11 mouse cellular contexts compared by ENCODE assay signal in the genomic region with DNA sequence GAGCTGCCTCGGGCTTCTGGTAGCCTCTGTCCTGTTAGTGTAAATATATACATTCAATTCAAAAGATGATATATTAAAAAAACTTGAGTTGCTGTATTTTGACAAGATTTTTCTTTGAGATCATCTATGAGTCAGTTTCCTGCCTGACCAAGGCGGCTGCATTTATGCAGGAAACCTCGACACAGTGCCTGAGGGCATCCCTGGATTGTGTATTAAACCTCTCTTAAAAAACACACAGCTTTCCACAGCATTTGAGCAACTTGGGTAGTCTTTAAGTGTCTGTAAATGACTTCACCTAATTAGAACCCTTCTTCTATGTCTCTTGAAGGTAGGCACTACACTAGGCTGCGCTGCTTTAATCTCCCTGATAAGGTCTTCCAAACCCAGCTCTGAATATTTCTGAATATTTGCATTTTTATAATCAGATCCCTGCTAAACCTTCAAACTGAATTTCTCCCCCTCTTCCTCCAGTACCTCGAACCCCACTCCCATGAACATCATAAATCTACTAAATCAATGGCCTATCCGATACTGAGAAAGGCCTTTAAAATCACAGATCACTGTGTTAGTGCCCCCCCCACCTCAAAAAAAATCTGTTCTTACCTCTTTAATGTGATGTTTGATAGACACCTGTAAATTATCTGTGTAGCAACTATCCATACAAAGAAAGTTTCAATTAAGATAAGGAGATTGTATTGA. TPM values are rescaled to one million over a fixed set of nuclear protein-coding genes. Genes with fewer than 3 reads are reported as not detected.
A peak's percentile ranks its signal among the peaks of the same experiment; 100 is the strongest.
DNase-seq lines count a peak whose midpoint lies in the region; ATAC-seq lines count a peak whose summit lies in the region.
"Had no signal": no experiment of that assay in that cellular context is flagged by ENCODE, and none has a peak within 500 bp of the region (broad histone marks: within the 10 kb centered on the region; RNA-seq: fewer than 3 reads in every experiment).

No protein-coding gene starts in this region.

- H3K9me3 ChIP-seq in forebrain, embryonic 16.5 days (ENCODE audit: control insufficient read depth, low read length), result no peaks in the 10 kb centered on the region
- no peaks in the 10 kb centered on the region for H3K9me3 ChIP-seq in forebrain, embryonic 11.5 days (ENCODE audit: control insufficient read depth, low read length)
- no peaks in the 10 kb centered on the region for H3K9me3 ChIP-seq in midbrain, embryonic 11.5 days (ENCODE audit: control insufficient read depth, low read length)
- H3K9me3 ChIP-seq in midbrain, embryonic 10.5 days (replicated peaks), result no peaks in the 10 kb centered on the region
- H3K9me3 ChIP-seq in hindbrain, embryonic 13.5 days, result no peaks in the 10 kb centered on the region
- no peaks in the 10 kb centered on the region for H3K9me3 ChIP-seq in neural tube, embryonic 15.5 days (replicated peaks)

- H3K4me2 ChIP-seq in forebrain, embryonic 16.5 days (ENCODE audit: low read length), result no peak overlapping the region
- no peak overlapping the region for H3K4me2 ChIP-seq in forebrain, embryonic 11.5 days (ENCODE audit: low read depth, low read length, severe bottlenecking)
- H3K4me2 ChIP-seq in midbrain, embryonic 11.5 days, result no peak overlapping the region
- H3K4me2 ChIP-seq in hindbrain, embryonic 13.5 days, result peak overlapping the region; percentile 82
- peak overlapping the region; percentile 92; the same call in 1 of the 2 replicates for H3K4me2 ChIP-seq in neural tube, embryonic 15.5 days

- no peak overlapping the region for H3K4me3 ChIP-seq in forebrain, embryonic 16.5 days (replicated peaks; ENCODE audit: low read length)
- no peak overlapping the region for H3K4me3 ChIP-seq in forebrain, embryonic 11.5 days (ENCODE audit: low read depth, low read length)
- no peak overlapping the region for H3K4me3 ChIP-seq in midbrain, embryonic 11.5 days (ENCODE audit: low read depth, low read length)
- H3K4me3 ChIP-seq in midbrain, embryonic 10.5 days, result no peak overlapping the region
- H3K4me3 ChIP-seq in hindbrain, embryonic 13.5 days, result no peak overlapping the region
- H3K4me3 ChIP-seq in neural tube, embryonic 15.5 days (replicated peaks), result no peak overlapping the region

- ATAC-seq in forebrain, embryonic 16.5 days, result no peak
- ATAC-seq in forebrain, embryonic 11.5 days (replicated peaks; ENCODE audit: low FRiP score), result no peak
- no peak for ATAC-seq in midbrain, embryonic 11.5 days (ENCODE audit: low FRiP score)
- ATAC-seq in hindbrain, embryonic 13.5 days (ENCODE audit: low FRiP score), result no peak
- no peak for ATAC-seq in neural tube, embryonic 15.5 days (ENCODE audit: low FRiP score)
- ATAC-seq: inflammation-experienced regulatory T-cells, adult 6 months had no signal

- H3K36me3 ChIP-seq in forebrain, embryonic 16.5 days (ENCODE audit: control insufficient read depth, insufficient read depth), result no peaks in the 10 kb centered on the region
- H3K36me3 ChIP-seq in forebrain, embryonic 11.5 days (ENCODE audit: control insufficient read depth, insufficient read depth, low read length), result no peaks in the 10 kb centered on the region
- no peaks in the 10 kb centered on the region for H3K36me3 ChIP-seq in midbrain, embryonic 11.5 days (ENCODE audit: control insufficient read depth, insufficient read depth, low read length)
- H3K36me3 ChIP-seq in midbrain, embryonic 10.5 days, result no peaks in the 10 kb centered on the region
- H3K36me3 ChIP-seq in hindbrain, embryonic 13.5 days, result no peaks in the 10 kb centered on the region
- no peaks in the 10 kb centered on the region for H3K36me3 ChIP-seq in neural tube, embryonic 15.5 days

- peaks cover 16% of the 10 kb centered on the region for H3K4me1 ChIP-seq in forebrain, embryonic 16.5 days (replicated peaks; ENCODE audit: control insufficient read depth, insufficient read depth, low read length)
- H3K4me1 ChIP-seq in forebrain, embryonic 11.5 days (replicated peaks; ENCODE audit: control insufficient read depth, insufficient read depth, low read length), result peaks cover 12% of the 10 kb centered on the region; the same call in 1 of the 2 replicates
- peaks cover 11% of the 10 kb centered on the region for H3K4me1 ChIP-seq in midbrain, embryonic 11.5 days (ENCODE audit: control insufficient read depth, insufficient read depth, low read length)
- peaks cover 43% of the 10 kb centered on the region for H3K4me1 ChIP-seq in midbrain, embryonic 10.5 days
- peaks cover 44% of the 10 kb centered on the region for H3K4me1 ChIP-seq in hindbrain, embryonic 13.5 days (replicated peaks)
- peaks cover 32% of the 10 kb centered on the region for H3K4me1 ChIP-seq in neural tube, embryonic 15.5 days

- no peak overlapping the region for H3K9ac ChIP-seq in forebrain, embryonic 16.5 days (replicated peaks; ENCODE audit: low read depth, low read length)
- H3K9ac ChIP-seq in forebrain, embryonic 11.5 days (ENCODE audit: low read length), result no peak overlapping the region
- H3K9ac ChIP-seq in midbrain, embryonic 11.5 days (ENCODE audit: low read length), result no peak overlapping the region
- H3K9ac ChIP-seq in hindbrain, embryonic 13.5 days, result no peak overlapping the region; the same call in 1 of the 2 replicates
- H3K9ac ChIP-seq in neural tube, embryonic 15.5 days (replicated peaks), result no peak overlapping the region

- WGBS in forebrain, embryonic 16.5 days, result 48% methylated on average over 6 of the region's 6 CpGs
- 33% methylated on average over 6 of the region's 6 CpGs for WGBS in forebrain, embryonic 11.5 days
- 35% methylated on average over 6 of the region's 6 CpGs for whole genome bisulfite sequencing in midbrain, embryonic 11.5 days
- WGBS in midbrain, embryonic 10.5 days, result 43% methylated on average over 6 of the region's 6 CpGs
- WGBS in hindbrain, embryonic 13.5 days, result 38% methylated on average over 6 of the region's 6 CpGs
- WGBS in neural tube, embryonic 15.5 days, result 26% methylated on average over 6 of the region's 6 CpGs

- no peaks in the 10 kb centered on the region for H3K27me3 ChIP-seq in forebrain, embryonic 16.5 days (replicated peaks; ENCODE audit: control insufficient read depth, insufficient read depth, low read length)
- peaks cover 2% of the 10 kb centered on the region; the same call in 1 of the 2 replicates for H3K27me3 ChIP-seq in forebrain, embryonic 11.5 days (ENCODE audit: control insufficient read depth, insufficient read depth, low read length)
- H3K27me3 ChIP-seq in midbrain, embryonic 11.5 days (ENCODE audit: control insufficient read depth, insufficient read depth, low read length), result peaks cover 2% of the 10 kb centered on the region; the same call in 1 of the 2 replicates
- peaks cover 26% of the 10 kb centered on the region for H3K27me3 ChIP-seq in midbrain, embryonic 10.5 days (ENCODE audit: low read depth, poor library complexity, severe bottlenecking)
- no peaks in the 10 kb centered on the region for H3K27me3 ChIP-seq in hindbrain, embryonic 13.5 days
- no peaks in the 10 kb centered on the region for H3K27me3 ChIP-seq in neural tube, embryonic 15.5 days (replicated peaks)

- H3K27ac ChIP-seq in forebrain, embryonic 16.5 days (ENCODE audit: low read length), result peak overlapping the region; percentile 47; the same call in 1 of the 2 replicates
- H3K27ac ChIP-seq in forebrain, embryonic 11.5 days (ENCODE audit: low read depth, low read length), result no peak overlapping the region
- H3K27ac ChIP-seq in midbrain, embryonic 11.5 days (ENCODE audit: low read depth, low read length), result no peak overlapping the region
- no peak overlapping the region for H3K27ac ChIP-seq in midbrain, embryonic 10.5 days (replicated peaks)
- H3K27ac ChIP-seq in hindbrain, embryonic 13.5 days, result peak overlapping the region; percentile 40; the same call in 1 of the 2 replicates
- H3K27ac ChIP-seq in neural tube, embryonic 15.5 days (replicated peaks), result peak overlapping the region; percentile 92

- no peak for DNase-seq in forebrain, embryonic 11.5 days (ENCODE audit: low spot score)
- DNase-seq in midbrain, embryonic 11.5 days (ENCODE audit: low spot score, missing footprints), result peak; percentile 89
- no peak for DNase-seq in midbrain, embryonic 10.5 days (ENCODE audit: low spot score)
- DNase-seq in left cerebral cortex, adult 8-10 months (ENCODE audit: low spot score in 2 of 2), result no peak
- no peak for DNase-seq in cerebellum, postnatal 25 days
- DNase-seq: adrenal gland, adult 8-10 months; lung, postnatal 36 days had no signal

RNA-seq across cellular contexts. Expression of a gene that starts 2.7 kb away (rescaled TPM):
- 14.4 and 14.7 TPM in 2 replicates for polyA plus RNA-seq in forebrain, embryonic 16.5 days (2015; fragmentation: Nextera tagmentation; extraction: Ambion mirVana)
- polyA plus RNA-seq in forebrain, embryonic 11.5 days (2014; fragmentation: Nextera tagmentation; extraction: Ambion mirVana), result 16.0 and 17.1 TPM in 2 replicates
- 13.4 and 13.9 TPM in 2 replicates for polyA plus RNA-seq in midbrain, embryonic 11.5 days (2014; fragmentation: Nextera tagmentation; extraction: Ambion mirVana)
- polyA plus RNA-seq in midbrain, embryonic 10.5 days (2016; fragmentation: Nextera tagmentation; extraction: Ambion mirVana), result 7.8 and 10.6 TPM in 2 replicates
- 19.5 and 22.7 TPM in 2 replicates for polyA plus RNA-seq in hindbrain, embryonic 13.5 days (2015; fragmentation: Nextera tagmentation; extraction: Ambion mirVana)
- polyA plus RNA-seq in neural tube, embryonic 15.5 days (2015; fragmentation: Nextera tagmentation; extraction: Ambion mirVana), result 18.4 and 19.0 TPM in 2 replicates
- 10 to 100 TPM; 25.1 to 30.5 (median 26.5) TPM for total RNA-seq in left cerebral cortex, adult 8-10 months (2022)

Comparison
In these comparisons a context has a peak if more than half of its experiments do, and no peak if none do; other contexts are left out.
1. H3K27ac ChIP-seq: peak in forebrain, embryonic 16.5 days (single experiment), hindbrain, embryonic 13.5 days (single experiment) and neural tube, embryonic 15.5 days (single experiment); none in forebrain, embryonic 11.5 days (single experiment), midbrain, embryonic 11.5 days (single experiment) and midbrain, embryonic 10.5 days (single experiment).
2. H3K4me2 ChIP-seq: peak in hindbrain, embryonic 13.5 days (single experiment) and neural tube, embryonic 15.5 days (single experiment); none in forebrain, embryonic 16.5 days (single experiment), forebrain, embryonic 11.5 days (single experiment) and midbrain, embryonic 11.5 days (single experiment).